Mouse (Mus musculus): ENCODE results near the gene Fitm1.

Gene Fitm1

GRCm38 (mm10) chr14:55575302-55575701 lies at the start of gene Fitm1:
Fitm1 (plus strand) TSS chr14:55575617.
- in situ Hi-C loops (cut with MboI, MseI): no loop called here

GRCm38 (mm10) chr14:55526674-55527073 lies 48.7 kb upstream of the Fitm1 start:
- in situ Hi-C loops (cut with MboI, MseI): no loop called here

- in situ Hi-C loops (cut with MboI, MseI): no loop called here
These were observed 47.5 kb upstream of the Fitm1 start for GRCm38 (mm10) chr14:55527940-55528339.

GRCm38 (mm10) chr14:55536116-55536745 lies 39.2 kb upstream of the Fitm1 start:
- in situ Hi-C loops (cut with MboI, MseI): no loop called here

- in situ Hi-C loops (cut with MboI, MseI): no loop called here
These were observed 35.2 kb upstream of the Fitm1 start, which contains the start of gene Pck2 for GRCm38 (mm10) chr14:55540067-55540786. Pck2 (plus strand) TSS chr14:55540266.

- in situ Hi-C loops (cut with MboI, MseI): no loop called here
These were observed 34.6 kb upstream of the Fitm1 start for GRCm38 (mm10) chr14:55540787-55541321.

GRCm38 (mm10) chr14:55542268-55542667 lies 33.1 kb upstream of the Fitm1 start:
- in situ Hi-C loops (cut with MboI, MseI): no loop called here

GRCm38 (mm10) chr14:55544334-55544733 lies 31.1 kb upstream of the Fitm1 start:
- in situ Hi-C loops (cut with MboI, MseI): no loop called here

GRCm38 (mm10) chr14:55550191-55550590 lies 25.2 kb upstream of the Fitm1 start:
- in situ Hi-C loops (cut with MboI, MseI): no loop called here

- in situ Hi-C loops (cut with MboI, MseI): no loop called here
These were observed 24.1 kb upstream of the Fitm1 start for GRCm38 (mm10) chr14:55551347-55551746.

- in situ Hi-C loops (cut with MboI, MseI): no loop called here
These were observed 23.6 kb upstream of the Fitm1 start for GRCm38 (mm10) chr14:55551794-55552193.

- in situ Hi-C loops (cut with MboI, MseI): no loop called here
These were observed 20.8 kb upstream of the Fitm1 start for GRCm38 (mm10) chr14:55554635-55555034.

GRCm38 (mm10) chr14:55555788-55556187 lies 19.6 kb upstream of the Fitm1 start:
- in situ Hi-C loops (cut with MboI, MseI): no loop called here

GRCm38 (mm10) chr14:55557003-55557402 lies 18.4 kb upstream of the Fitm1 start:
- in situ Hi-C loops (cut with MboI, MseI): no loop called here

- in situ Hi-C loops (cut with MboI, MseI): no loop called here
These were observed 17.8 kb upstream of the Fitm1 start for GRCm38 (mm10) chr14:55557587-55557986.

- in situ Hi-C loops (cut with MboI, MseI): no loop called here
These were observed 16.5 kb upstream of the Fitm1 start for GRCm38 (mm10) chr14:55558740-55559448.

- in situ Hi-C loops (cut with MboI, MseI): loop anchor here (10.0 kb wide), 2 partner anchors 65 to 185 kb away; partner anchors contain the start of genes Dhrs1 and Nop9
These were observed 15.6 kb upstream of the Fitm1 start, which contains the start of gene Dcaf11 for GRCm38 (mm10) chr14:55559799-55560201. Dcaf11 (plus strand) TSS chr14:55560006.

GRCm38 (mm10) chr14:55560202-55561073 lies 15.0 kb upstream of the Fitm1 start, which contains the start of gene A730061H03Rik:
A730061H03Rik (minus strand) TSS chr14:55560406.
- in situ Hi-C loops (cut with MboI, MseI): loop anchor here (10.0 kb wide), 2 partner anchors 64 to 184 kb away; partner anchors contain the start of genes Dhrs1 and Nop9

GRCm38 (mm10) chr14:55561860-55562259 lies 13.6 kb upstream of the Fitm1 start:
- in situ Hi-C loops (cut with MboI, MseI): loop anchor here (10.0 kb wide), 2 partner anchors 63 to 183 kb away; partner anchors contain the start of genes Dhrs1 and Nop9

GRCm38 (mm10) chr14:55563249-55563648 lies 12.2 kb upstream of the Fitm1 start:
- in situ Hi-C loops (cut with MboI, MseI): loop anchor here (10.0 kb wide), 2 partner anchors 62 to 182 kb away; partner anchors contain the start of genes Dhrs1 and Nop9

- in situ Hi-C loops (cut with MboI, MseI): loop anchor here (10.0 kb wide), 2 partner anchors 59 to 179 kb away; partner anchors contain the start of genes Dhrs1 and Nop9
These were observed 9.7 kb upstream of the Fitm1 start for GRCm38 (mm10) chr14:55565748-55566147.

Data from T-helper 2 cell (primary cell).